Mouse (Mus musculus) cerebellum, adult 2 months (tissue): ENCODE data around the gene Tnks2. TPM values are rescaled to one million over a fixed set of nuclear protein-coding genes. Genes with fewer than 3 reads are reported as not detected.

Experiments
- DNase-seq, 2 experiments: peaks; one replicate each; pipeline ENCODE4 v3.0.0; 2021
- H3K27ac ChIP-seq: fragments of 200-500 bp; 2 replicates; pipeline ENCODE4 v1.5.1; 2012; ENCODE audit warnings: low read length, control low read depth, inconsistent platforms; ENCODE audit not compliant: insufficient read depth
- H3K27me3 ChIP-seq: fragments of 200-500 bp; 2 replicates; pipeline ENCODE4 v1.6.1; 2012; ENCODE audit warnings: inconsistent platforms, mild to moderate bottlenecking, low read length, moderate library complexity; ENCODE audit not compliant: control insufficient read depth, insufficient read depth
- H3K4me1 ChIP-seq: fragments of 200-500 bp; 2 replicates; pipeline ENCODE4 v1.6.1; 2011; ENCODE audit warnings: low read length; ENCODE audit not compliant: control insufficient read depth, insufficient read depth
- H3K4me3 ChIP-seq: fragments of 200-500 bp; replicated peaks from 2 replicates; pipeline ENCODE3; 2011; ENCODE audit warnings: mild to moderate bottlenecking, low read depth, low read length, control low read depth; ENCODE audit not compliant: insufficient read depth
- CTCF ChIP-seq: fragments of 200-500 bp; IDR thresholded peaks from 2 replicates; pipeline ENCODE4 v1.5.1; 2011; ENCODE audit warnings: low read depth, mild to moderate bottlenecking, control low read depth, low read length, moderate library complexity, borderline replicate concordance; ENCODE audit not compliant: insufficient read depth
- POLR2A ChIP-seq: fragments of 200-500 bp; IDR thresholded peaks from 2 replicates; pipeline ENCODE4 v1.6.1; 2011; ENCODE audit warnings: low read length, control low read depth, borderline replicate concordance; ENCODE audit not compliant: insufficient read depth
- WGBS: fragments of 180-500 bp; shearing (Covaris S2); methylation state at CpG from one replicate; pipeline ENCODE4 v1.1.7; 2018; 5-methylcytosine and 5-hydroxymethylcytosine counted together
- polyA plus RNA-seq: library from polyadenylated mRNA; depleted of rRNA; stranded (reverse); fragments of >200 nt; gene quantifications from 2 replicates; pipeline ENCODE4 v1.2.3, GENCODE M21; 2012; rRNA removed

The Tnks2 gene
- polyA plus RNA-seq, 1 experiment, result 52.8 TPM

GRCm38 (mm10) chr19:36938008-36938407 lies 104.0 kb downstream of the Tnks2 start:
- H3K4me3 ChIP-seq, result no peak overlapping the region
- TF ChIP-seq POLR2A, result no peak
- no peaks in the 10 kb centered on the region for H3K27me3 ChIP-seq
- no peak for DNase-seq
- H3K4me1 ChIP-seq, result no peaks in the 10 kb centered on the region
- H3K27ac ChIP-seq, result no peak overlapping the region

GRCm38 (mm10) chr19:36940064-36940463 lies 106.0 kb downstream of the Tnks2 start:
- H3K4me1 ChIP-seq, result no peaks in the 10 kb centered on the region
- no peak for TF ChIP-seq POLR2A
- TF ChIP-seq CTCF, result no peak
- no peak overlapping the region for H3K27ac ChIP-seq
- H3K27me3 ChIP-seq, result no peaks in the 10 kb centered on the region
- DNase-seq, result no peak
- WGBS, result 64% methylated on average over 1 of the region's 1 CpGs
- H3K4me3 ChIP-seq, result no peak overlapping the region

Other genes with a start within 250 kb of the Tnks2 start
- gene Ppp1r3c, start 97.6 kb upstream of the Tnks2 start, polyA plus RNA-seq, result 24.5 and 26.9 TPM in 2 replicates
- 8.1 and 10.2 TPM in 2 replicates for gene Fgfbp3, start 85.4 kb downstream of the Tnks2 start, polyA plus RNA-seq
- gene Btaf1, start 91.8 kb downstream of the Tnks2 start, polyA plus RNA-seq, result 11.2 and 12.0 TPM in 2 replicates